Mouse (Mus musculus) ES-Bruce4 (cell line): Measurements from ENCODE around the gene Pakap.

Experiments
- CTCF ChIP-seq: IDR thresholded peaks from one replicate; pipeline ENCODE4 v1.8.1; 2011; ENCODE audit warnings: low read depth, low read length
- POLR2A ChIP-seq: IDR thresholded peaks from one replicate; pipeline ENCODE4 v1.8.1; 2011; ENCODE audit warnings: low read length; ENCODE audit not compliant: insufficient read depth

GRCm38 (mm10) chr4:57751054-57751453 is 183.1 kb downstream of the Pakap start:
- TF ChIP-seq CTCF (no peak), POLR2A (no peak)
